Mouse (Mus musculus) midbrain, embryonic 11.5 days (tissue): Measurements from ENCODE around the gene Klk9. TPM values are rescaled to one million over a fixed set of nuclear protein-coding genes. Genes with fewer than 3 reads are reported as not detected.

Experiments used
- ATAC-seq: fragments of 200-750 bp; cut with Nextera tagmentation; 2 replicates; pipeline ENCODE4 v1.8.0; 2017; ENCODE audit warnings: moderate TSS enrichment, moderate library complexity; ENCODE audit not compliant: low FRiP score
- DNase-seq: peaks from one replicate; pipeline ENCODE4 v3.0.0; 2015; ENCODE audit warnings: low spot score; ENCODE audit errors: missing footprints
- H3K27ac ChIP-seq: fragments of 300-500 bp; sonication (generic); 2 replicates; pipeline ENCODE4 v1.5.1; 2014; ENCODE audit warnings: low read depth, low read length
- H3K27me3 ChIP-seq: fragments of 300-500 bp; sonication (generic); 2 replicates; pipeline ENCODE4 v1.6.1; 2014; ENCODE audit warnings: mild to moderate bottlenecking, low read length, moderate library complexity, mixed read lengths; ENCODE audit not compliant: control insufficient read depth, insufficient read depth
- H3K36me3 ChIP-seq: fragments of 300-500 bp; sonication (generic); 2 replicates; pipeline ENCODE4 v1.6.1; 2014; ENCODE audit warnings: mild to moderate bottlenecking, low read length, moderate library complexity, mixed read lengths; ENCODE audit not compliant: control insufficient read depth, insufficient read depth
- H3K4me1 ChIP-seq: fragments of 300-500 bp; sonication (generic); 2 replicates; pipeline ENCODE4 v1.6.1; 2014; ENCODE audit warnings: low read length; ENCODE audit not compliant: control insufficient read depth, insufficient read depth
- H3K4me2 ChIP-seq: fragments of 300-500 bp; sonication (generic); 2 replicates; pipeline ENCODE4 v1.6.1; 2014; ENCODE audit warnings: mild to moderate bottlenecking, moderate library complexity
- H3K4me3 ChIP-seq: fragments of 300-500 bp; sonication (generic); 2 replicates; pipeline ENCODE4 v1.5.1; 2014; ENCODE audit warnings: low read depth, low read length
- H3K9ac ChIP-seq: fragments of 300-500 bp; sonication (generic); 2 replicates; pipeline ENCODE4 v1.6.1; 2014; ENCODE audit warnings: low read length
- H3K9me3 ChIP-seq: fragments of 300-500 bp; sonication (generic); 2 replicates; pipeline ENCODE4 v1.6.1; 2016; ENCODE audit warnings: low read length; ENCODE audit not compliant: control insufficient read depth
- WGBS: fragments of 180-500 bp; shearing (Covaris S2); extraction: QIAGEN DNeasy Blood & Tissue Kit; methylation state at CpG from one replicate; pipeline ENCODE4 v1.1.7; 2014; 5-methylcytosine and 5-hydroxymethylcytosine counted together
- polyA plus RNA-seq: library from polyadenylated mRNA; unstranded; fragments of >200 nt; fragmentation: Nextera tagmentation; extraction: Ambion mirVana; gene quantifications from 2 replicates; pipeline ENCODE4 v1.2.1, GENCODE M21; 2014

Gene Klk9
- polyA plus RNA-seq, 1 experiment from 2014 or later, result not detected

DNA sequence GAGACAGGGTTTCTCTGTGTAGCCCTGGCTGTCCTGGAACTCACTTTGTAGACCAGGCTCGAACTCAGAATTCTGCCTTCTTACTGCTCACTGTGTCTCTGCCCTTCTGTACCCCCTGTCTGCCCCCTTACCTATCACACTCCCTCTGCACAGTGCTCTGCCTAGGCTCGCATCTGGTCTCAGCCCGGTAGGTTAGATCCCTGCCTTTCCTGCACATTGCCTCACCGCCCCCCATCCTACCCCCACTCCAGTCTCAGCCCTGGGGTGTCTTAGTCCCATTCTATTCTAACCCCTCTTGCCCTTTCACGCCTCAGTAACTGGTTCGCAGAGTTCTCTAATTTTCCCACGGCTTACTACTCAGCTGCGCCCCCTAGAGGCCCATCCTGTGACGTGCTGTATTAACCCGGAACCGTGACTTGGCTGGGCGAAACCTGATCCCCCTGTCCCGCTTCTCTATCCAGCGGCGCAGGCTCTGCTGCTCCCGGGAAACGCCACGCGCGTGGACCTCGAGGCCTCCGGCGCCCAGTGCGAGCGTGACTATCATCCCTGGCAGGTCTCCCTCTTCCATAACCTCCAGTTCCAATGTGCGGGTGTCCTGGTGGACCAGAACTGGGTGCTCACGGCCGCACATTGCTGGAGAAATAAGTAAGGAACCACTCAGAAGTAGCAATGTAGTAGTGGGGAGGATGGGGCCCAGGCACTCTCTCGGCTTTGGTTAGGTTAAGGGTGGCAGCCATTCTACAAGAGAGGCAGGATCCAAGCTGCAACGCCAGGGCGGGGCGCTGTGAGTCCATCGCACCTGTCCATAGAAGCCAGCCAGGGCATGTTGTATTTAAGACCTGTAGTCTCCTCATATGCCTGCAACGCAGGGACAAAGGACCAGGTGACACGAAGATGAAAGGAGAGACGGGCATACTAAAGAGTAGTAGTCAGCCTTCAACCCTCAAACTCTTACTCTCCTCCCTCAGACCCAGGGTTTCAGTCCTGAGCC, 9.1 kb upstream of the Klk9 start:
- Histone ChIP-seq H3K9ac (peak overlapping the region; percentile 57; the same call in 1 of the 2 replicates), H3K27ac (no peak overlapping the region)

DNA sequence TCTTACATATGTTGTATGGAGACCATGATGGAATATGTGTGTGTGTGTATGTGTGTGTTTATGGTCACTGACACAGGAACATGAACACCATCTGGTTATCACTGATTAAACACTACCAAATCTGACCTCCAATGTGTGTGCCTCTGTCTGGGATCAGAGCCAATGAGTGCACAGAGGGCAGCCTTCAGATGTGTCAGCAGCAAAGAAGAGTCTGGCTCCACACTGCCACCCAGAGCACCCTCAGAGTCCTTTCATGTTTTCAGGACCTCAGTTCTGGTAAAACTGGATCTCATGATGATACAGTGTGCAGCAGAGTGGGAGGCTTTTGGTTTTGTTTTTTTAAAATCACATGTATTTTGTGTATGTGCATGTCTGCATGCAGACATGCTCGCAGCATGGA, 6.4 kb upstream of the Klk9 start:
- WGBS, result 90% methylated on average over 1 of the region's 1 CpGs
- no peaks in the 10 kb centered on the region; the same call in 1 of the 2 replicates for H3K4me1 ChIP-seq
- DNase-seq, result no peak
- H3K4me2 ChIP-seq, result no peak overlapping the region
- no peak overlapping the region for H3K9ac ChIP-seq
- no peaks in the 10 kb centered on the region for H3K27me3 ChIP-seq
- no peak overlapping the region for H3K4me3 ChIP-seq
- no peaks in the 10 kb centered on the region for H3K9me3 ChIP-seq
- H3K36me3 ChIP-seq, result no peaks in the 10 kb centered on the region
- no peak for ATAC-seq
- H3K27ac ChIP-seq, result no peak overlapping the region

More for the DNA sequence above, 9.1 kb upstream of the Klk9 start:
- no peaks in the 10 kb centered on the region for H3K9me3 ChIP-seq
- H3K36me3 ChIP-seq, result no peaks in the 10 kb centered on the region
- H3K27me3 ChIP-seq, result no peaks in the 10 kb centered on the region
- peak overlapping the region; percentile 56 for H3K4me2 ChIP-seq
- no peaks in the 10 kb centered on the region; the same call in 1 of the 2 replicates for H3K4me1 ChIP-seq
- DNase-seq (peak; percentile 99), ATAC-seq (peak; percentile 83)
- peak overlapping the region; percentile 17 for H3K4me3 ChIP-seq
- WGBS, result 5% methylated on average over 36 of the region's 36 CpGs

DNA sequence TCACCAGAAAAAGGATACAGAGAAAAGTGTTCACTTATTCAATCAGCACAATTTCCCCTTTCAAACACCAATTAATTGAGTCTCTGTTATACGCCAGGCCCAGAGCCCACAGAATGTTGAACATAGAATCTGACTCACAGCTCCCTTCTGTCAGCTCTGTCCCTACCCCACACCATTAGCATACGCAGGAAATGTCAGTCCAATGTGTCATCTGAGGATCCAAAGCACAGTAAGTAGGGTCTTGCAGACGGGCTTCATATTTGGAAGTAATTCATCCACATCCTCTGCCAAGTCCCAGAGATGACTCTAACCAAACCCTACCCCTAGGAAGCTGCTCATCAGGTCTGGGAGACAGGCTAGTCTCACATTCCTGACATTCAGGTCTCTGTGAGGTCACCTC, 3.6 kb upstream of the Klk9 start:
- no peak for ATAC-seq

DNA sequence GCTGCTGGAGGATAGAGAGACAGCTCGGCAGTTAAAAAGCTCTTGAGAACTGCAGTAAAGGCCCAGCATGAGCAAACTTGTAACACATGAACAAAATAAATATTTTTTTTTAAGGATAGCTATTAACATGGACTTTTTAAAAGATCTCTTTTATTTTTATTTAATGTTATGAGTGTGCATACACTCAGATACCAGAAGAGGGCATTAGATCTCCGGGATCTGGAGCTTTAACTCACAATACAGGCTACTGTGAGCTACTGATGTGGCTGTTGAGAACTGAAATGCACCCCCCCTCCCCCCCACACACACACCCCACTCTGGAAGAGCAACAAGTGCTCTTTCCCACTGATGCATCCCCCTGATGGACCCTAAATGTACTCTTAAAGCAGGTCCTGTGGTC, 2.4 kb upstream of the Klk9 start:
- WGBS, result 78% methylated on average over 2 of the region's 2 CpGs
- H3K27me3 ChIP-seq, result no peaks in the 10 kb centered on the region
- no peak overlapping the region for H3K9ac ChIP-seq
- H3K9me3 ChIP-seq, result no peaks in the 10 kb centered on the region
- no peak overlapping the region for H3K27ac ChIP-seq
- no peak overlapping the region for H3K4me3 ChIP-seq
- no peaks in the 10 kb centered on the region for H3K36me3 ChIP-seq
- no peak overlapping the region for H3K4me2 ChIP-seq
- H3K4me1 ChIP-seq, result no peaks in the 10 kb centered on the region
- DNase-seq, result no peak
- ATAC-seq, result no peak

More for the DNA sequence above, 3.6 kb upstream of the Klk9 start:
- WGBS, result 76% methylated on average over 3 of the region's 3 CpGs
- Histone ChIP-seq H3K4me3 (no peak overlapping the region), H3K27me3 (no peaks in the 10 kb centered on the region), H3K9me3 (no peaks in the 10 kb centered on the region), H3K36me3 (no peaks in the 10 kb centered on the region), H3K27ac (no peak overlapping the region), H3K4me1 (no peaks in the 10 kb centered on the region), H3K9ac (no peak overlapping the region), H3K4me2 (no peak overlapping the region)
- no peak for DNase-seq

DNA sequence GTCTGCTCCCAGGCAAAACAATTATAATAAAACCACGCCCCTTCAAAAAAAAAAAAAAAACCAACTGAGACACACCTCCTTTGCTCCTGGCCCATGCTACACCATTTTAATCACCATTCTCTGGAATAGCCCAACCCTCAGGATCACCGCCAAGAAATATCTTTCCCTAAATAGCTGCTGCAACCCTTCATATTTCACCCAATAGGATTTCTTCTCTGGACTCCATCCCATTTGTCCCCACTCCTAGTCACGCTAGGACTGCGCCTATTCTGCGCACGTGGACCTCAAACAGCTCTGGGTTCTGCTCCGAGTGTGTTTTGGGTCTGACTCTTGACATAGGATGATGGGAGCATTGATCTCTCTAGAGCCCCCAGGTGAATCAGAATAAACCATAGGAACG, 4.7 kb downstream of the Klk9 start:
- no peak overlapping the region for H3K27ac ChIP-seq
- 0 out of 2 replicates have a peak overlapping the region, but pooled peaks have one; percentile 12 for H3K9ac ChIP-seq
- H3K4me2 ChIP-seq, result peak overlapping the region; percentile 65
- H3K27me3 ChIP-seq, result peaks cover 16% of the 10 kb centered on the region
- H3K4me1 ChIP-seq, result peaks cover 6% of the 10 kb centered on the region
- WGBS, result 8% methylated on average over 8 of the region's 8 CpGs
- H3K36me3 ChIP-seq, result no peaks in the 10 kb centered on the region
- ATAC-seq, result no peak
- no peak for DNase-seq
- no peaks in the 10 kb centered on the region for H3K9me3 ChIP-seq
- H3K4me3 ChIP-seq, result peak overlapping the region; percentile 34

DNA sequence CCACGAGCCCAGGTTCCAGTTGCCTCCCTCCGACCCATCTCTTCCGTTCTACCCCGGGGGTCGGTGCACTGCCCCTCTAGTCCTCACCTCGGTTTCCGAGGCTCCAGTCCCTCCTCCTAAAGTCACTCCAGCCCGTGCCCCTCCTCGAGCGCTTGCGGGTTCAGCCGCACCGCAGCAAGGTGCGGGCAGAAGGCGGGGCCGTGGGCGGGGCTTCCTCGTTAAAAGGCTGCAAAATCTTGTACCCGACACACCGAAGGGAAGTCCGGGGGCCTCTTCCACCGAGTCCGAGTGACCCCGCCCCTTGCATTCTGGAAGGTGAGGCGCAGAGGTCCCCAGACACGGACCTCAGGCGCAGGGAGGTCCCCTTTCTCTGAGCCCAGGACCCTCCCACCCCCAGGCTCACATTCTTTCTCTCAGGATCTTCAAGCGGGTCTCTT, 5.7 kb downstream of the Klk9 start, which contains the start of gene Klk8:
TSS of gene Klk8 (plus strand) at position 245 of the 437 bp plus-strand sequence.
- 1% methylated on average over 28 of the region's 28 CpGs for WGBS
- Histone ChIP-seq H3K27me3 (peaks cover 16% of the 10 kb centered on the region), H3K9ac (peak within 1 kb of the TSS; percentile 28; the same call in 1 of the 2 replicates), H3K27ac (no peak within 1 kb of the TSS), H3K9me3 (no peaks in the 10 kb centered on the region), H3K4me3 (peak within 1 kb of the TSS; percentile 34), H3K36me3 (no peaks in the 10 kb centered on the region), H3K4me2 (peak within 1 kb of the TSS; percentile 65), H3K4me1 (peaks cover 6% of the 10 kb centered on the region)
- peak; percentile 90 for DNase-seq
- ATAC-seq, result peak; percentile 59; the same call in 1 of the 2 replicates

DNA sequence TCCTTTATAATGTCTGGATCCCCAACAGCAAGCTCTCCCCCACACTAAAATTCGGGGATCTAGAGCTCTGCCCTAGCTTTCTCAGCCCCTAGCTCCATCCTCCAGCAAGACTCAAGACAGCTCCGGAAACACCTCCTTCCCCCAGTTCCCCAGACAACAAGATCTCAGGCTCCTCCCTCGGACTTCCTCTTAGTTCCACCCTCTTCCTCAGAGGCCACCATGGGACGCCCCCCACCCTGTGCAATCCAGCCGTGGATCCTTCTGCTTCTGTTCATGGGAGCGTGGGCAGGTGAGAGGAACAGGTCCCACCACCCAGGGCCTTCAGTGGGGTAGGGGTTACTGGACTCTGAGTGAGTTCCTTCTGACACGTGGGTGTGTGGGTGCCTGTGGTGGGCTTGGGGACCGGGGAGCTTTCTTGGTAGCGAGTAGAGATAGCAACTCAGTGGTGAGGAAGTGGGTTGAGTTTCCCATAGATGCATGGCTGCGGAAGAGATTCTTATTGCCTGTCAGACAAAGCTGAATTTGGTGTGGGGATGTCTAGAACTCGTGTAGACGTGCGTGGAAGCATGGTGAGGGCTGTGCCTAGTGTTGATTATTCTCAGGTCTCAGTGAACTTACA, 6.3 kb downstream of the Klk9 start:
- H3K4me3 ChIP-seq, result peak overlapping the region; percentile 34; the same call in 1 of the 2 replicates
- no peak for DNase-seq
- no peak for ATAC-seq
- H3K36me3 ChIP-seq, result no peaks in the 10 kb centered on the region
- H3K4me1 ChIP-seq, result peaks cover 6% of the 10 kb centered on the region
- peaks cover 16% of the 10 kb centered on the region for H3K27me3 ChIP-seq
- H3K27ac ChIP-seq, result no peak overlapping the region
- no peak overlapping the region for H3K9ac ChIP-seq
- whole genome bisulfite sequencing, result 39% methylated on average over 13 of the region's 13 CpGs
- H3K9me3 ChIP-seq, result no peaks in the 10 kb centered on the region
- peak overlapping the region; percentile 65 for H3K4me2 ChIP-seq

DNA sequence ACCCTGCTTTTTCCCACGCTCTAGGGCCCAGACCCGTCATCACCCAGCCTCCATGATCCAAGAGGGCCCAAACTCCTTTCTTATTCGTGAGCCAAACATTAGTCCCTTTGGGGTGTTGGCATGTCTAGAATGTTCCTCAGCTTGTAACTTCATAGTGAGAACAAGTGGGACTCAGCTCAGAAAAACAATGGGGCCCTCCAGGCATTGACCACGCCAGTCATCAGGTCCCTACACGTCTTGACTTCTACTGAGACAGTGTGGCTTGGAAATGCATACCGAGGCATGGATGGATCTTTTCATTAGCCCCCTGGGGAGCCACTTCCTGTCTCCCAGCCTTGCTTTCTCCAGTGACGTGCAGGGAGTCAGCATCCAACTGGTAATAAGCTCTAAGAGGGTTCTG, 8.2 kb downstream of the Klk9 start:
- Histone ChIP-seq H3K4me1 (peaks cover 6% of the 10 kb centered on the region), H3K9me3 (no peaks in the 10 kb centered on the region), H3K4me2 (no peak overlapping the region), H3K4me3 (no peak overlapping the region), H3K27ac (no peak overlapping the region), H3K27me3 (peaks cover 16% of the 10 kb centered on the region), H3K9ac (no peak overlapping the region), H3K36me3 (no peaks in the 10 kb centered on the region)
- ATAC-seq, result no peak
- no peak for DNase-seq
- 76% methylated on average over 7 of the region's 7 CpGs for WGBS

DNA sequence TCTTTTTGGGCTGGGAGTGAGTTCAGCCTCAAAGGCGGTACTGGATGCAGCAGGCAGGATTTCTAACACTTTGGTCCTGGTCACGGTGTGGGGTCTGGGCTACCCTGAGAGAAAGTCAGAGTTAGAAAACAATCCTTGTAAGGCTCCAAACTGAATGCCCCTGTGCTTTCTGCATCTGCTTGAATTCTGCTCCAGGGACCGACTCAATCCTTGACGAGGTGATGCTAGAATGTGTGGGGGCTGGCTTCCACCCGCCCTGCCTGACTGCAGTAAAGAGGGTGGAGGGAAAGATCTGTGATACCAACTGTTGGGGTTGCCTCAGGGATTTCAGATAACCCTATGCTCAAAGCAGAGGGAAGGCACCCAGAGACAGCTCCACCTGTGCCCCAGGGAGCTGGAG, 19.3 kb downstream of the Klk9 start, which contains the start of gene Klk7:
TSS of gene Klk7 (plus strand) at position 301 of the 400 bp plus-strand sequence.
- DNase-seq (no peak), ATAC-seq (no peak)
- H3K4me3 ChIP-seq, result no peak within 1 kb of the TSS
- 57% methylated on average over 5 of the region's 5 CpGs for WGBS
- no peaks in the 10 kb centered on the region for H3K36me3 ChIP-seq
- no peaks in the 10 kb centered on the region for H3K9me3 ChIP-seq
- H3K27me3 ChIP-seq, result no peaks in the 10 kb centered on the region
- H3K27ac ChIP-seq, result no peak within 1 kb of the TSS
- H3K9ac ChIP-seq, result no peak within 1 kb of the TSS
- no peaks in the 10 kb centered on the region for H3K4me1 ChIP-seq
- no peak within 1 kb of the TSS for H3K4me2 ChIP-seq
